Mouse (Mus musculus): ENCODE results near the gene Gm10382. TPM values are rescaled to one million over a fixed set of nuclear protein-coding genes. Genes with fewer than 3 reads are reported as not detected.

Gm10382 gene
- 0.42 and 0.58 TPM in 2 replicates for polyA plus RNA-seq (2014; fragmentation: Nextera tagmentation; extraction: Ambion mirVana)

DNA sequence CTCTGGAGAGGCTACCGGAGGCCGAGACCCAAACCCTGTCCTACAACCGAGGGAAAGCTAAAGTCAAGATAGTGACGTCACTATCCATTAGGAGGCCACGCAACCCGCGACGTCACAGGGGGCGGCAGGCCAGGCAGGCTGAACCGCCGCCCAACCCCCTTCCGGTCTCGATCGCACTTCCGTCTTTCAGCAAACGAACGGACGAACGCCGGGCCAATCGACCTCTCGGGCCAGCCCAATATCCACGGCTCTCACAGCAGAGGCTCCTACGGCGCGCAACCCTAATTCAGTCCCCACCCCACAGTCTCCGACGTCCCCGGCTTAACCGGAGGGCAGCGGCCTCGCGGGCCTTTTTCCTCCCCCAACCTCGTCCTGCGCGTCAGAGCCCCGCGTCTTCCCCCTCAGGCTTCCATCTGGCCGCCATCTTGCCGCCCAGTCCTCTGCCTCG, at the start of gene Gm10382:
Gene Gm10382, plus strand, starts transcription at position 192 of the 448 bp plus-strand sequence.
- ATAC-seq (ENCODE audit: low FRiP score, low TSS enrichment) (peak; percentile 32), DNase-seq (peak; percentile 83)
- Histone ChIP-seq H3K27ac (replicated peaks; ENCODE audit: low read depth, low read length) (peak within 1 kb of the TSS; percentile 100), H3K4me3 (replicated peaks; ENCODE audit: low read depth, low read length) (peak within 1 kb of the TSS; percentile 100), H3K27me3 (ENCODE audit: control insufficient read depth, insufficient read depth, low read length) (no peaks in the 10 kb centered on the region), H3K36me3 (ENCODE audit: control insufficient read depth, insufficient read depth, low read length) (peaks cover 19% of the 10 kb centered on the region), H3K9ac (replicated peaks; ENCODE audit: low read length) (peak within 1 kb of the TSS; percentile 98), H3K9me3 (ENCODE audit: control insufficient read depth, low read length) (no peaks in the 10 kb centered on the region), H3K4me1 (ENCODE audit: control insufficient read depth, insufficient read depth, low read length) (peaks cover 43% of the 10 kb centered on the region), H3K4me2 (ENCODE audit: low read length) (peak within 1 kb of the TSS; percentile 100)
- under 1% methylated on average over 41 of the region's 41 CpGs for WGBS

DNA sequence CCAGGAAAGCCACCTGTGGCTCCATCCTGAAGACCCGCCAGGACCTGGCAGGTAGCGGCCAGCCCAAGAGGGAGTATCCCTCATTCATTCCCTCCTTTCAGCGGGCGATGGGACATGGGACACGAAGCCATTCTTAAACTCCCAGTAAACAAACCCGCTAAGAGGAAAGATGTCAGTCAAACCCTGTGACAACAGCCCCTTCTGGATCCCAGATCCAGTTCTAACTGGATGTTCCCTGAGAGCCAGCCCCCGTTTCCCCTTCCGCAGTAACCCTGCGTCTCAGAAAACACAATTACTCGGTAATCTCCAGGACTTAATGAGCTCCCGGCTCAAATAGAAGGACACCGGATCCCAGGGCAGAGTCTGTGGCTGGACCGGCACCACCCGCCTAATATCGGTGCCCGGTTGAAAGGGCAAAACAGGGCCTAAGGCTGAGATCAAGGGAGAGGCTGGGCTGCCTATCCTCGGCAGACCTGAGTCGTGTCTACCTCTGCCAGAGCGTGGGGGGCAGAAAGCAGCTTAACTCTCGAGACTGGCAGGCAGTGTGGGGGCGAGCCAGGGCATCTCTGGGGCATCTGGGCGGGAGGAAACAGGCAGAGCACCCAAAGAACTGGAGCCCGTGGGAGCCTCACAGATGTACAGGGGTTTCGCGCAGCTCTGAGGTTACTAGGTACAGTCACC, 49.1 kb upstream of the Gm10382 start:
- ATAC-seq (ENCODE audit: low FRiP score, low TSS enrichment) (no peak), DNase-seq (peak; percentile 47)
- Histone ChIP-seq H3K36me3 (ENCODE audit: control insufficient read depth, insufficient read depth, low read length) (no peaks in the 10 kb centered on the region), H3K27me3 (ENCODE audit: control insufficient read depth, insufficient read depth, low read length) (peaks cover 12% of the 10 kb centered on the region; the same call in 1 of the 2 replicates), H3K4me1 (ENCODE audit: control insufficient read depth, insufficient read depth, low read length) (peaks cover 19% of the 10 kb centered on the region), H3K4me3 (replicated peaks; ENCODE audit: low read depth, low read length) (peak overlapping the region; percentile 62), H3K27ac (replicated peaks; ENCODE audit: low read depth, low read length) (no peak overlapping the region), H3K4me2 (ENCODE audit: low read length) (peak overlapping the region; percentile 90), H3K9ac (replicated peaks; ENCODE audit: low read length) (peak overlapping the region; percentile 58; the same call in 1 of the 2 replicates), H3K9me3 (ENCODE audit: control insufficient read depth, low read length) (no peaks in the 10 kb centered on the region)
- WGBS: 3% methylated on average over 25 of the region's 25 CpGs

DNA sequence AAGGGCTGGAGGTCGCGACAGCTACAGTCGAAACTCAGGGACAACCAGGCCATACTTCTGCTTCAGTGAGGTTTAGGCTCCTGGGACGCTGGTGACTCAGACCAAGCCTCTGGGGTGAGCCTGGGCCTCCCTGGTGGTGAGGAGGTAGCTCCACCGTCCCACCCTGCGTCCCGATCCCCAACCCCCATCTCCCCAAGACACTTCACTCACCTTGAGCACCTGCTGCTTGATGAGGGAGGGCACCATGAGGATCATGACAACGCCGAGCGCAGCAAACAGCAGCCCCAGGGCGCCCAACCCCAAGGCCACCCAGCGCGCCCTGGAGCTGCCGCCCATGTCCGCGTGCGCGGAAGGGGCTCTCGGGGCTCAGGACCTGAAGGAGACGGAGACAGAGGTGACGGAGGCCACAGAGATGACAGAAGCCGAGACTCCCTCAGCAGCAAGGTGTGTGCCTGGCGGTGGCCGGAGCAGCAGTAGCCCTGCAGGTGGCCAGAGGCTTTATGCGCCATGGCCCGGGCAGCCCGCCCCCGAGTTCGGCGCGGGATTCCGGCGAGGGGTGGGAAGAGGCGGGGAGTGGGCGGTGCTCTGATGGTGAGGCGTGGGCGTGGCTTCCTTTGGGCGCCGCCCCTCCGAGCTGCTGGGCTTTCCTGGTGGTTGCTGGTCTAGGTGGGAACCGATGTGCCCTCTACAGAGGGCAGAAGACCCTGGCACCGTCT, 48.4 kb upstream of the Gm10382 start, which contains the start of gene Scarb1:
Gene Scarb1, minus strand, starts transcription at position 548 of the 716 bp plus-strand sequence.
- peak; percentile 80 for ATAC-seq (ENCODE audit: low FRiP score, low TSS enrichment)
- no peaks in the 10 kb centered on the region for H3K9me3 ChIP-seq (ENCODE audit: control insufficient read depth, low read length)
- peak within 1 kb of the TSS; percentile 62 for H3K4me3 ChIP-seq (replicated peaks; ENCODE audit: low read depth, low read length)
- peak; percentile 88 for DNase-seq
- 0 out of 2 replicates have a peak within 1 kb of the TSS, but pooled peaks have one; percentile 5 for H3K27ac ChIP-seq (replicated peaks; ENCODE audit: low read depth, low read length)
- H3K36me3 ChIP-seq (ENCODE audit: control insufficient read depth, insufficient read depth, low read length): no peaks in the 10 kb centered on the region
- peak within 1 kb of the TSS; percentile 90 for H3K4me2 ChIP-seq (ENCODE audit: low read length)
- under 1% methylated on average over 39 of the region's 42 CpGs for WGBS
- H3K27me3 ChIP-seq (ENCODE audit: control insufficient read depth, insufficient read depth, low read length): peaks cover 12% of the 10 kb centered on the region; the same call in 1 of the 2 replicates
- H3K4me1 ChIP-seq (ENCODE audit: control insufficient read depth, insufficient read depth, low read length): peaks cover 19% of the 10 kb centered on the region
- peak within 1 kb of the TSS; percentile 58 for H3K9ac ChIP-seq (replicated peaks; ENCODE audit: low read length)

DNA sequence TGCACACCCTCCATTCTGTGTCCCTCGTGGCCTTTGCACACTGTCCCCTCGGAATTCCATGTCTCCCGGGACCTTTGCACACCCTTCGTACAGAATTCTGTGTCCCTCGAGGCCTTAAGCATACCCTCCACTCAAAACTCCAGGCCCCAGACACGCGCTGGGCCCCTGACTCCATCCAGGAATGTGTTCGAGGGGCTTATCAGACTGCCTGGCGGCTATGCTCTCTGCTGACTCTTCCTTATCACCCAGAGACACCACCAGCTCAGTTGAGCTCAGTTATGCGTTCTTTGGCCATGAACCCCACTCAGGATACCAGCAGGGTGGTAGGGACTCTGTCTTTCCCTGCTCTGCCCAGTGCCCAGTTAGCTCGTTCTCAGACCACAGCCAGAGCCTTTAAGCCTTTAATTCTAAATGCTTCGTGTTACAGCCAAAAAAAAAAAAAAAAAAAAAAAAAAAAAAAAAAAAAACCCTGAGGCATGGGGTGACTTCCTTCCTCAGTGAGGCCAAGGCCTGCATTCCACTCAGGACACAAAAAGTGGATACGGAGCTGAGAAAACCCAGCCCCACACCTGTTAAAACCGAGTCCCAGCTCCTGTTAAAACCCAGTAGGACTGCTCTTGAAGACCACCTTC, 47.5 kb upstream of the Gm10382 start:
- peaks cover 19% of the 10 kb centered on the region for H3K4me1 ChIP-seq (ENCODE audit: control insufficient read depth, insufficient read depth, low read length)
- peak overlapping the region; percentile 58; the same call in 1 of the 2 replicates for H3K9ac ChIP-seq (replicated peaks; ENCODE audit: low read length)
- no peak for ATAC-seq (ENCODE audit: low FRiP score, low TSS enrichment)

DNA sequence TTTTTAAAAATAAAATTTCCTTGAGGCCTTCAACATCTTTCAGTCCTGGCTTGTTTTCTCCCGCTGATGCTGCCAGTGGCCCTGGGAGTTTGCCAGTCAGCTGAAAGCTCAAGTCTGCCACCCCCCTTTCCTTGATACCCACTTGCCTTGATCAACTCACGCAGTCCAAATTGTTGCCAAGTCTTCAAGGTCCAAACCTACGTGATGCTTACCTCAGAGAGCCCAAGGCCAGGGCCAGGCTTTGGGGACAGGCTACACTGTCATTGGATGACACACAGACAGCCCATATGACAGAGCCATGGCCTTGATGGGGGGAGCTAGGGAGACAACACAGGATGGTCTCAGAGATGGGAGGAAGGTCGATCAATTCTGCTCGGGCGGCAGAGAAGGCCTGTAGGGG, 44.8 kb upstream of the Gm10382 start:
- H3K27ac ChIP-seq (replicated peaks; ENCODE audit: low read depth, low read length): no peak overlapping the region
- ATAC-seq (ENCODE audit: low FRiP score, low TSS enrichment) (no peak), DNase-seq (no peak)
- no peak overlapping the region for H3K4me2 ChIP-seq (ENCODE audit: low read length)
- H3K4me1 ChIP-seq (ENCODE audit: control insufficient read depth, insufficient read depth, low read length): peaks cover 15% of the 10 kb centered on the region
- no peaks in the 10 kb centered on the region for H3K9me3 ChIP-seq (ENCODE audit: control insufficient read depth, low read length)
- no peaks in the 10 kb centered on the region for H3K36me3 ChIP-seq (ENCODE audit: control insufficient read depth, insufficient read depth, low read length)
- H3K4me3 ChIP-seq (replicated peaks; ENCODE audit: low read depth, low read length): no peak overlapping the region
- H3K9ac ChIP-seq (replicated peaks; ENCODE audit: low read length): no peak overlapping the region
- H3K27me3 ChIP-seq (ENCODE audit: control insufficient read depth, insufficient read depth, low read length): peaks cover 10% of the 10 kb centered on the region; the same call in 1 of the 2 replicates
- WGBS: 93% methylated on average over 6 of the region's 6 CpGs

More for the DNA sequence above, 47.5 kb upstream of the Gm10382 start:
- H3K27ac ChIP-seq (replicated peaks; ENCODE audit: low read depth, low read length): no peak overlapping the region
- H3K4me2 ChIP-seq (ENCODE audit: low read length): peak overlapping the region; percentile 90
- DNase-seq: no peak
- 55% methylated on average over 14 of the region's 14 CpGs for WGBS
- H3K27me3 ChIP-seq (ENCODE audit: control insufficient read depth, insufficient read depth, low read length): peaks cover 12% of the 10 kb centered on the region; the same call in 1 of the 2 replicates
- no peaks in the 10 kb centered on the region for H3K9me3 ChIP-seq (ENCODE audit: control insufficient read depth, low read length)
- no peaks in the 10 kb centered on the region for H3K36me3 ChIP-seq (ENCODE audit: control insufficient read depth, insufficient read depth, low read length)
- peak overlapping the region; percentile 62 for H3K4me3 ChIP-seq (replicated peaks; ENCODE audit: low read depth, low read length)

DNA sequence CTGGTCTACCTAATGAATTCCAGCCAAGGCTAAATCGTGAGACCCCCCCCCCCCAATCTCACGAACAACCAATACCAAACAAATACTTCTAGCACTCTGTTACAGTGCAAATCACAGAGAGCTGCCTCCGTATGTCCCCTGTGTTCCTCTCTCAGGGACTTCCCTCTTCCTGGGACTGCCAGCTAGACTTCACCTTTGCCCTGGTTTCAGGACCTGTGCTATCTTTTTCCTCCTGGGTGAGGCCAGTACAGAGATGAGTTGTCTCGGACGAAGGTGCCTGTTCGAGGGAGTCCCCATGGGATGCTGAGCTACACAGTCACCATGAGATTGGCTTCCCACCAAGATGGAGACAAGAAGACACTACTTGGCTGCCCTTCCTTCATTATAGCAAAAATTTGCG, 41.1 kb upstream of the Gm10382 start:
- no peaks in the 10 kb centered on the region for H3K36me3 ChIP-seq (ENCODE audit: control insufficient read depth, insufficient read depth, low read length)
- ATAC-seq (ENCODE audit: low FRiP score, low TSS enrichment): no peak
- 76% methylated on average over 7 of the region's 7 CpGs for WGBS
- no peak overlapping the region for H3K4me3 ChIP-seq (replicated peaks; ENCODE audit: low read depth, low read length)
- no peaks in the 10 kb centered on the region for H3K9me3 ChIP-seq (ENCODE audit: control insufficient read depth, low read length)
- no peak for DNase-seq
- H3K27ac ChIP-seq (replicated peaks; ENCODE audit: low read depth, low read length): no peak overlapping the region
- H3K27me3 ChIP-seq (ENCODE audit: control insufficient read depth, insufficient read depth, low read length): no peaks in the 10 kb centered on the region
- H3K4me1 ChIP-seq (ENCODE audit: control insufficient read depth, insufficient read depth, low read length): no peaks in the 10 kb centered on the region
- H3K4me2 ChIP-seq (ENCODE audit: low read length): no peak overlapping the region
- H3K9ac ChIP-seq (replicated peaks; ENCODE audit: low read length): no peak overlapping the region

DNA sequence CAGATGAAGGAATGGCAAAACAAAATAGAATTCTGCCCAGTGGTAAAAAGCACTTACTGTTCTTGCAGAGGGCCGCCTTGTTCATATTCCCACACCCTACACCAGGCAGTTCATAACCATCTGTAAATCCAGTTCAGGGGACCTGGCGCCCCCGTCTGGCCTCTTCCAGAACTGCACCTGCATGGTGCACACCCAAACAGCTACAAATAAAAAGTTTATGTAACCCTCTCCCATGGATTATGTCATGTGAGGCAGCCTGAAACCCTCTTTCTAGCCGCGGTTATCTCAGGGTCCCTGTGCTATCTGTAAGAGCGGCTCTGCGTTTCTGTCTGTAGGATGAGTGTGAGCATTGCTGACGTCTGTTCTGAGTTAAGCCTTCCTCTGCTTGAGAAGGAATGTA, 40.6 kb upstream of the Gm10382 start:
- Histone ChIP-seq H3K4me2 (ENCODE audit: low read length) (no peak overlapping the region), H3K36me3 (ENCODE audit: control insufficient read depth, insufficient read depth, low read length) (no peaks in the 10 kb centered on the region), H3K4me1 (ENCODE audit: control insufficient read depth, insufficient read depth, low read length) (no peaks in the 10 kb centered on the region), H3K9ac (replicated peaks; ENCODE audit: low read length) (no peak overlapping the region), H3K27ac (replicated peaks; ENCODE audit: low read depth, low read length) (no peak overlapping the region), H3K9me3 (ENCODE audit: control insufficient read depth, low read length) (no peaks in the 10 kb centered on the region), H3K4me3 (replicated peaks; ENCODE audit: low read depth, low read length) (no peak overlapping the region), H3K27me3 (ENCODE audit: control insufficient read depth, insufficient read depth, low read length) (no peaks in the 10 kb centered on the region)
- no peak for ATAC-seq (ENCODE audit: low FRiP score, low TSS enrichment)
- WGBS: 43% methylated on average over 8 of the region's 8 CpGs
- DNase-seq: no peak

DNA sequence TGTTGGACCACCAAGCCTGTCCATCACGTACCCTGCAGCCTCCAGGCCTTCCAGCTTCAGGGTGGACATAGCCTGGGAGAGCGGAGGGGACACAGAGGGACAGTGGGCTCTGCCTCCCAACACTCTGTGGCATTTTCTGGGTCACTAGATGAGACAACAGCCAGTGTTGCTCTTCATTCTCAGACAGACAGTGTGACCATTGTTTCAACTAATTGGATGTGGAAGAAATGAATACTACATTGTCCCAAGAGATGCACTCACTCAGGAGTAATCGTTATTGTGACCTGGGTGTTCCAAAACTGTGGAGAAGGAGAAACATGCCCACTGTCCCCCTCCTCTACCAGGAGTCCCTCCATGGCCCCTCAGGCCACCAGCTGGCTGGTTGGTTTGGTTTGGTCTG, 39.7 kb upstream of the Gm10382 start:
- Histone ChIP-seq H3K9ac (replicated peaks; ENCODE audit: low read length) (no peak overlapping the region), H3K27me3 (ENCODE audit: control insufficient read depth, insufficient read depth, low read length) (no peaks in the 10 kb centered on the region), H3K36me3 (ENCODE audit: control insufficient read depth, insufficient read depth, low read length) (no peaks in the 10 kb centered on the region), H3K27ac (replicated peaks; ENCODE audit: low read depth, low read length) (no peak overlapping the region), H3K4me1 (ENCODE audit: control insufficient read depth, insufficient read depth, low read length) (no peaks in the 10 kb centered on the region), H3K4me3 (replicated peaks; ENCODE audit: low read depth, low read length) (no peak overlapping the region), H3K9me3 (ENCODE audit: control insufficient read depth, low read length) (no peaks in the 10 kb centered on the region), H3K4me2 (ENCODE audit: low read length) (no peak overlapping the region)
- 81% methylated on average over 3 of the region's 3 CpGs for WGBS
- no peak for ATAC-seq (ENCODE audit: low FRiP score, low TSS enrichment)
- DNase-seq: no peak

Data from midbrain, embryonic 14.5 days (tissue).